Mouse (Mus musculus) midbrain, postnatal 0 days (tissue): Measurements from ENCODE around the gene Rhobtb1. TPM values are rescaled to one million over a fixed set of nuclear protein-coding genes. Genes with fewer than 3 reads are reported as not detected.

Experiments used
- ATAC-seq: fragments of 200-750 bp; cut with Nextera tagmentation; 2 replicates; pipeline ENCODE4 v1.8.0; 2017; ENCODE audit warnings: moderate number of reproducible peaks, mild to moderate bottlenecking, moderate TSS enrichment, moderate library complexity; ENCODE audit not compliant: low FRiP score
- DNase-seq: peaks from one replicate; pipeline ENCODE4 v3.0.0-alpha.2; 2015; ENCODE audit warnings: low spot score
- H3K27ac ChIP-seq: fragments of 300-500 bp; sonication (generic); 2 replicates; pipeline ENCODE4 v1.5.1; 2014; ENCODE audit warnings: low read depth, mild to moderate bottlenecking, low read length, mixed read lengths
- H3K27me3 ChIP-seq: fragments of 300-500 bp; sonication (generic); 2 replicates; pipeline ENCODE4 v1.6.1; 2014; ENCODE audit warnings: low read length, control low read depth, mixed read lengths; ENCODE audit not compliant: insufficient read depth
- H3K36me3 ChIP-seq: fragments of 300-500 bp; sonication (generic); 2 replicates; pipeline ENCODE4 v1.6.1; 2014; ENCODE audit warnings: low read length, control low read depth, mixed read lengths; ENCODE audit not compliant: insufficient read depth
- H3K4me1 ChIP-seq: fragments of 300-500 bp; sonication (generic); 2 replicates; pipeline ENCODE4 v1.6.1; 2014; ENCODE audit warnings: mild to moderate bottlenecking, control low read depth, antibody characterized with exemption, low read length, mixed read lengths; ENCODE audit not compliant: insufficient read depth
- H3K4me2 ChIP-seq: fragments of 300-500 bp; sonication (generic); 2 replicates; pipeline ENCODE4 v1.6.1; 2014; ENCODE audit warnings: low read depth, mild to moderate bottlenecking, low read length, mixed read lengths; ENCODE audit not compliant: poor library complexity, severe bottlenecking
- H3K4me3 ChIP-seq: fragments of 300-500 bp; sonication (generic); 2 replicates; pipeline ENCODE4 v1.5.1; 2014; ENCODE audit warnings: low read depth, mild to moderate bottlenecking, low read length, moderate library complexity
- H3K9ac ChIP-seq: fragments of 300-500 bp; sonication (generic); replicated peaks from 2 replicates; pipeline ENCODE4 v1.6.1; 2014; ENCODE audit warnings: mild to moderate bottlenecking, low read length, moderate library complexity, mixed read lengths; ENCODE audit not compliant: poor library complexity, severe bottlenecking
- H3K9me3 ChIP-seq: fragments of 300-500 bp; sonication (generic); 2 replicates; pipeline ENCODE4 v1.6.1; 2016; ENCODE audit warnings: low read length, control low read depth
- CTCF ChIP-seq: IDR thresholded peaks from 2 replicates; pipeline ENCODE4 v1.5.1; 2016; ENCODE audit warnings: antibody characterized with exemption, mild to moderate bottlenecking
- WGBS: fragments of 180-500 bp; shearing (Covaris S2); extraction: QIAGEN DNeasy Blood & Tissue Kit; methylation state at CpG from one replicate; pipeline ENCODE4 v1.1.7; 2014; 5-methylcytosine and 5-hydroxymethylcytosine counted together
- polyA plus RNA-seq: library from polyadenylated mRNA; unstranded; fragments of >200 nt; fragmentation: Nextera tagmentation; extraction: Ambion mirVana; gene quantifications from 2 replicates; pipeline ENCODE4 v1.2.1, GENCODE M21; 2015
- total RNA-seq: library from RNA; depleted of rRNA; stranded (reverse); fragments of >200 nt; gene quantifications from 2 replicates; pipeline ENCODE4 v1.2.3, GENCODE M21; 2014

Gene Rhobtb1
- total and polyA plus RNA-seq, 2 experiments from 2014 or later = 9.2 to 15.3 TPM

DNA sequence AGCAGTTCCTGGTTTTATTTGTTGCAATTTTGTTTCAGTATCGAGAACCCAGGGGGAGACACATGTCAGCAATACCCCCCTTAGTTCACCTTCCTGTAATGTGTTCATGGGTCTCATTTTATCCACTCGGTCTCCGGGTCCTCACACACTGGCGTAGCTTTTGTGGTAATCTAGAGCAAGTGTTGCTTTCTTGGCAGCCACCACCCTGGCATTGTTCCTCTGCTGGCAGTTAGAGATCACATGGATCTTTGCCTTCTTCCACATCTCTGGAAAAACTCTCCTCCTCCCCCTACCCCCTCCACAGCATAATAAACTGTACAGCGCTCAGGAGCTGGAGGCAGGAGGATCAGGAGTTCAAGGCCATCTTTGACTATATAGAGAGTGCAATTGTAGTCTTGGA is 41.0 kb downstream of the Rhobtb1 start:
- Histone ChIP-seq H3K4me2 (no peak overlapping the region), H3K4me1 (no peaks in the 10 kb centered on the region), H3K27ac (no peak overlapping the region), H3K9ac (no peak overlapping the region), H3K4me3 (no peak overlapping the region), H3K9me3 (no peaks in the 10 kb centered on the region), H3K36me3 (no peaks in the 10 kb centered on the region), H3K27me3 (no peaks in the 10 kb centered on the region)
- DNase-seq (no peak), ATAC-seq (no peak)
- no peak for TF ChIP-seq CTCF
- 84% methylated on average over 5 of the region's 5 CpGs for WGBS

DNA sequence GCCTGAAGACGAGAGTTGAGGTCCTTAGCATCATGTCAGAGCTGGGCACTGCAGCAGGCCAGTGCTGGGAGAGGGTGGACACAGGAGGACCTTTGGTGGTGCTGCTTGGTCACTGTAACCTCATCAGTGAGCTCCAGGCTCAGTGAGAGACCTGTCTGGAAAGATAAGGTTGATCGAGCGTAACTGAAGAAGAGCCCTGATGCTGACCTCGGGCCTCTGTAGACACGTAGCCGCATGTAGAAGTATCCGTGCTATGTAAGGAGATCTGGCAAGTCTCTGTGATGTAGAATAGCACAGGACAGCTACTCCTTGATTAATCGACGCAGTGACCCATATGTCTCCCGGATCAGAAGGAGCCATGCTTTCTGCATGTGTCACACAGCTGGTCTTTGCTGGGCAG is 42.5 kb downstream of the Rhobtb1 start:
- Histone ChIP-seq H3K36me3 (no peaks in the 10 kb centered on the region), H3K9me3 (no peaks in the 10 kb centered on the region), H3K27ac (no peak overlapping the region), H3K4me1 (no peaks in the 10 kb centered on the region), H3K4me3 (no peak overlapping the region), H3K9ac (no peak overlapping the region), H3K4me2 (no peak overlapping the region), H3K27me3 (no peaks in the 10 kb centered on the region)
- DNase-seq (no peak), ATAC-seq (no peak)
- TF ChIP-seq CTCF = no peak
- WGBS = 94% methylated on average over 10 of the region's 10 CpGs

DNA sequence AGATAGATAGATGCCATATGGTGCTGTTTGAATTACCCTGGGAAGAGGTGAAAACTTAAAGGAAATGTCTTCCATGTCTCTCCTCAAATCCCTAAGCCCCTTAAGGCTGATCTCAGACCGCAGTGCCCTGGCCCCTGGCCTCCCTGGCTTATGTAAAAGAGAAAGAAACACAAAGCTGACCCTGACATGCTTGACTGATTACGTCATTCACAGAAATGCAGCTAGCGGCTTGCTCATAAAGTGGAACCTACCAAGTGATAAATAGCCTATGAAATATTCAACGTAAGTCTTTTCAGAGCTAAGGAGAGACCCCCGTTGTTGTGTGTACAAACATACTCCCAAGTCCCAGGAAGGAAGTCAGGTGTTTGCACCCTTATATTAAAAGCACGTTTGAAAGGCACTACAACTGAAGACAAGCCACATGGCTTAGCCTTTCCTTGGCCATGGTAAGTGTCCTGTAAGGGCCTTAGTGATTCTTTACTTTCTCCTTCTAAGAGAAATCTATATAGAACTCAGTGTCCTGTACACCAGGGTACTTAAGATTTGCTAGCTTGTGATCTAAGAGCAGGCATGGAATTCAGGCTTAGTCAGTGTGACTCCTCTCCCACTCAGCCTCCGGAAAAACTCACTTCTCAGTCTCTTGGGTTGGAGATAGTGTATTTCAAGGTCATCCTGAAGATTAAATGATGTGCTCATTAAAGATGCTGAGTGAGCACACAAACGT is 53.6 kb downstream of the Rhobtb1 start:
- no peak for ATAC-seq
- Histone ChIP-seq H3K4me3 (no peak overlapping the region), H3K9ac (no peak overlapping the region), H3K4me1 (no peaks in the 10 kb centered on the region), H3K4me2 (no peak overlapping the region), H3K27ac (no peak overlapping the region), H3K27me3 (no peaks in the 10 kb centered on the region), H3K36me3 (no peaks in the 10 kb centered on the region), H3K9me3 (no peaks in the 10 kb centered on the region)
- 21% methylated on average over 8 of the region's 8 CpGs for WGBS
- no peak for TF ChIP-seq CTCF
- no peak for DNase-seq

DNA sequence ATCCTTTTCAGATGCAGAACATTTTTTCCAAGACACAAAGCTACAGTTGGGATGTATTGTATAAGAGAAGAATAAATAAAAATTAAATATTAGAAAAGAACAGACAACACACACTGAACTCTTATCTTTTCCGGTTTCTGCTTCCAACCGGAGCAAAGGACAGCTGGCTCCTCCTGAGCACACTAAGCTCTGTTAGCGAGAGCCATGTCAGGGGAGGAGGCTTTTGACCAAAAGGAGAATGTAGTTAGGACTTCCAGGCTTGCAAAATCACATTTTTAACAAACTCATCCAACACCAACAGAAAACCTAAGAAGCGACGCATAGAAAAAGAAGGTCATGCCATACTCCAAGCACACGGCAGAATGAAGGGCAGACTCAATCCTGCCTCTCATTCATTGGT is 54.8 kb downstream of the Rhobtb1 start:
- Histone ChIP-seq H3K27ac (no peak overlapping the region), H3K36me3 (no peaks in the 10 kb centered on the region), H3K4me3 (no peak overlapping the region), H3K4me2 (no peak overlapping the region), H3K9me3 (no peaks in the 10 kb centered on the region), H3K9ac (no peak overlapping the region), H3K4me1 (no peaks in the 10 kb centered on the region), H3K27me3 (no peaks in the 10 kb centered on the region)
- 81% methylated on average over 6 of the region's 6 CpGs for WGBS
- no peak for TF ChIP-seq CTCF
- no peak for DNase-seq
- no peak for ATAC-seq

DNA sequence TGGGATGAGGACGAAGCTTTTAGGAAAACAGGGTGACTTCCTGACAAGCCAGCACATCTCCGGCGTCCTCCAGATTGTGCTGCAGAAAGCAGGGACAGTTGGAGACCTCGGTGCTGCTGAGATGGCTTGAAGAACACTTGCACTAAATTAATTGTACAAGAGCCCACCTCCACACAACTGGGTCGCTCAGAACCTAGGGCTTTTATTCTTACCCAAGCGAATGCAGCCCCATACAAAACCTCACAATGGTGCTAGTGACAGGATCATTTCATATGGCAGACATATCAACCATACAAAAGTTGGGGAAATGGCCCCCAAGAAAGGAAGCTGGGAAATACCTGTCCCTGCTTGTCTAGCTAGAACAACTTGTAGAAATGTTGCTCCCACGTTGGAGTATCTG is 56.2 kb downstream of the Rhobtb1 start:
- Histone ChIP-seq H3K36me3 (no peaks in the 10 kb centered on the region), H3K9me3 (no peaks in the 10 kb centered on the region), H3K4me1 (0 out of 2 replicates have a peak, but pooled peaks cover 6% of the 10 kb centered on the region), H3K4me3 (no peak overlapping the region), H3K4me2 (no peak overlapping the region), H3K27me3 (no peaks in the 10 kb centered on the region), H3K27ac (no peak overlapping the region), H3K9ac (no peak overlapping the region)
- ATAC-seq (no peak), DNase-seq (no peak)
- TF ChIP-seq CTCF = no peak
- 85% methylated on average over 7 of the region's 7 CpGs for WGBS

DNA sequence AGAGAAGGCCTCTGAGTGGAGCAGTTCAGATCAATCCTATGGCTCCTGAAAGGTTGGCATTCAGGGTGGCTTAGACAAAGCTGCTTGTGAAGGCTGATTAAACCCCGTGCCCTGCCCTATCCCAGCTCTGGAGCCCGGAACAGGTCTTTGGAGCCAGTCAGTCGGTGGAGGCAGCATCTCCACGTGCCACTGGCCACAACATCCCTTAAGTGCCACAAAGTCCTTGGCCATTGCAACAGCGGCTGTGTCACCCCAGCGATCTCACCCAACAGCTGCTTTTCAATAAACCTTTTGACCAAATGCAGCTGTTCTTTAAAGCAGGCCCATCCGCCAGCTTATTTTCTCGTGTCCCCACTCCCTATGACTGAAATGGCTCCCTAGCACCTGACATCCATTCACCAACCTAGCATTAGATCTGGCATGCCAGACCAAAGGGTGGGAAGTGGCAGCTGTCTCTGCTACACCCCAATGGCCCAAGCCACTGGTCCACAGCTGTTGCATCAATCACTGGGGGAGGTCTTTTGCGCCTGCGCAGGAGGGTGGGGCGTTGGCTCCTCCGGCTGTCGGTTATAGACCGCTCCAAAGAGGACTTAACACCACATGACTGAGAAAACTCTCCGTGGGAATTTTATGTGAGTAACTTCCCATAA is 56.9 kb downstream of the Rhobtb1 start:
- Histone ChIP-seq H3K9ac (no peak overlapping the region), H3K27ac (no peak overlapping the region), H3K27me3 (no peaks in the 10 kb centered on the region), H3K36me3 (no peaks in the 10 kb centered on the region), H3K4me3 (no peak overlapping the region), H3K4me2 (no peak overlapping the region), H3K4me1 (0 out of 2 replicates have a peak, but pooled peaks cover 6% of the 10 kb centered on the region), H3K9me3 (no peaks in the 10 kb centered on the region)
- WGBS = 89% methylated on average over 15 of the region's 15 CpGs
- no peak for DNase-seq
- TF ChIP-seq CTCF = no peak
- no peak for ATAC-seq
